Mouse (Mus musculus) adrenal gland, postnatal 36 days (tissue): ENCODE measurements at regions not wholly inside any gene's neighbourhood (a gene's known extent, or its start where the extent isn't known, plus 50 kb on each side); places are given as distances from the start of the nearest gene placed in this dataset. TPM values are rescaled to one million over a fixed set of nuclear protein-coding genes. Genes with fewer than 3 reads are reported as not detected.
"Not testable (repeated sequence)": the region's sequence is repeated elsewhere in the genome, so short reads cannot be mapped to it uniquely, and the experiment has no call there.

Source experiments
- DNase-seq, 2 experiments: peaks; one replicate each; pipeline ENCODE4 v3.0.0; 2021; ENCODE audit warnings: mixed read lengths in 1 of 2
- microRNA-seq: library from miRNA; unstranded; fragments of <30 nt; microRNA quantifications from one replicate; pipeline ENCODE4 v1.2.0, GENCODE M21; 2021

DNA sequence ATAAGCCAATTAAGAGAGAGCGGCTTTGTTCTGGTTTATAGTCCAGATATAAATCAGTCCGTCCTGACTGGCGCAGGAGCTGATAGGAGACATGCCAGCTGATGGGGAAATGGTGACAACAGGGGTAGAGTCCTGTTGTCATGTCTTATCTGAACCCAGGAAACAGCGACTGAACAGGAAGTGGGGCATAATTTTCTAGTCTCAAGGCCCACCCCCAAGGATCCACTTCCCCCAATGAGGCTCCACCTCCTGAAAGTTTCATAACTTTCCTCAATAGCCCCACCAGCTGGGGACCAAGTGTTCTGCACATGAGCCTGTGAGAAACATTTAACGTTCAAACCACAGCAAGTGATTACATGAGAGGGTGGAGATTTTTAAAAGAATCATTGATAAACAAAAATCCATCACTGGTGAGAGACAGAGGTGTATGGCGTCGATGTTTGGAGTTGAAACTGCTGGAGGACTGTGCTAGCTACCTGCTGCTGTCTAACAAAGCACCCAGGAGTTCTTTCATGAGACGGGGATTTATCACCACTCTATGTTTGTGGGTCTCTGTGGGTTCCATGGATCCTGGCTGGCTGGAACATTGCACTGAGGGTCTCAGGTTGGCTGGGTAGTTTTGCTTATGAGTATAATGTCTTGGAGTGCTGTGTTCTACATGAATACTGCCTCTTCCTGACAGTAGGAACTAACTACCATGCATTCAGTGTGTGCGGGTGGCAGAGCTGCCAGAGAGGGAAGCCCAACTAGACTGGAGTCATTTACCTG lies 132.0 kb upstream of the Gadl1 start:
- DNase-seq, result peak in 1 of 2 experiments; percentile 10

GRCm38 (mm10) chr9:115778862-115779261 lies 130.4 kb upstream of the Gadl1 start:
- DNase-seq, result no peak

- DNase-seq, result no peak
Observed at GRCm38 (mm10) chr9:115799330-115799729, 109.9 kb upstream of the Gadl1 start.

DNA sequence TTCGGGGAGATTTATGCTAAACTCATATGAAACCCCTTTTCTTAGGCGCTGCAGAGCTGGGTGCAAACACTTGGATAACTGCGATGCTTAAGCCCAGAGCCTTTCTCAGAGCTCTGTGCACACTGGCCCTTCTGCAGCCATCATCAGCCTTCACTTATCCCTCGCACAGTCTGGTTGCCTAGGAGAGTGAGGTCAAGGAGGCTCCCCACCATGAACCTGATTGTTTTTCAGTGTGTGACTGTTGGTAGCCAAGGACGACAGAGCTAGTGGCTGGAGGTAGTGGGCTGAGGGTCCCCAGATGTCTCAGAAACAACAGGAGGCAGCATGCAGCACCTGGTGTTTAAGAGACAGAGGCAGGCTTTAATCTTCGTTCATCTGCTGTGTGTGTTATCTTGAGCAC lies 108.6 kb upstream of the Gadl1 start:
- no peak for DNase-seq

DNA sequence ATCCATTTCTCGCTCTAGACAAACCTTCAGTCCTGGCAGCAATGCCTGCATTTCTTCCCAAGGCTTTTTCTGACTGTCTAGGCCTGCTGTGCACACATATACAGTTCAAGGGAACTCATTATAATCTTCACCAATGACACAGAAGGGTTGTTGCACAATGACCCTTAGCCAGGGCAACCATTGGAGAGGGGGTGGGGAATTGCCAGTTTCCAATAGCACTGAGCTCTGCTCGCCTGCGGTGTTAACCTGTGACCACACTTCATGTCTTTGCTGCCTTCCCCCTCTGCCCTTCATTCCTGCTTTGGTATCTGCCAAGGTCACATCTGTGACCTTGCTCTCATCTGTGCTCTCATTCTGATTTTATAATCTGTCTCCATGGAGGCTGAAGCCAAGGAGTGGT lies 106.2 kb upstream of the Gadl1 start:
- DNase-seq, result peak; percentile 29 to 41

GRCm38 (mm10) chr9:115805224-115805623 lies 104.0 kb upstream of the Gadl1 start:
- DNase-seq, result no peak

DNA sequence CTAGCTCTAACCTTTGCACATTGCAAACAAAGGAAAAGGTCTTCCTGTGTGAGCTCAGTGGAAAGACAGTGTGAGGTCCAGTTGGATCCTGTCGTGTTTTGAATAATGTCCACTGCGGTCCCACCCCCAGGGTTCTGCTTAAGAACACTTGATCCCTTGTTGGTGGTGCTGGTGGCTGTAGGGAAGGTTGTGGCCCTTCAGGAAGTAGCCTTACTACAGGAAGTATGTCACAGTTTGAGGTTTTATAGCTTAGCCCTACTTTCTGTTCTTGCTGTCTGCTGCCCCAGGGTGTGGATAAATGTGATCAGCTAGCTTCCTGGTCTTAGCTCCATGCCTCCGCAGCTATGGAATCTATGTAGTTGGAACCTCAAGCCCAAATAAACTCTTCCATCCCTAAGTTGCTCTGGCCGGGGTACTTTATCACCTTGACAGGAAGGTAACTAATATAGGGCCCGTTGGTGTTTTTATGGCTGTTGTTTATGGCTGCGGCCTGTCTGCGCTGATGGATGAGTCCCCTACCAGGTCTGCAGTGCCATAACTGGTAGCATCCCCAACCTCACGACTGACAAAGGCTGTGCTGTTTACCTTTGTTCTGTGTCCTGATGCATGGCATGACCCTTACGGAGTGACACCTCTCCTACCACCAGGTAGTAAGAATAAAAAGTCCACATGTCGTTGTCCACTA lies 103.1 kb upstream of the Gadl1 start:
- DNase-seq, result no peak

GRCm38 (mm10) chr9:115840186-115840585 lies 69.1 kb upstream of the Gadl1 start:
- no peak for DNase-seq

GRCm38 (mm10) chr9:115840791-115841190 lies 68.5 kb upstream of the Gadl1 start:
- no peak for DNase-seq

DNA sequence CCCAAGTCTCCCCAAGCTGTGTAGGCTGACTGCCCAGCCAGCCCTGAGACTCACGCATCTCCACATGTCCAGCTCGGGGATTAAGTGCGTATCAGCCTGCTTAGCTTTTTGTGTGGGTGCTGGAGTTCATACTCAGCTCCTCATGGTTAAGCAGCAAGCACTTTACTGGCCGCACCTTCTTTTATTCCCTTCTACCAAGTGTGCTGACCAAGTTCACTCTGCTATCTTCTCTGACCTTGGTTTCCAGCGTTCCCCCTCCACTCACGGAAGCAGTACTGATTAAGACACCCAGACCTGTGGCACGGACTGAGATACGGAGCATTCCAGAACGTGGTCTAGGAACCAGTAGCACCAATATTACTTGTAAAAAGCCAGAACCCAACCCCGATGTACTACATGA lies 67.6 kb upstream of the Gadl1 start:
- no peak for DNase-seq

DNA sequence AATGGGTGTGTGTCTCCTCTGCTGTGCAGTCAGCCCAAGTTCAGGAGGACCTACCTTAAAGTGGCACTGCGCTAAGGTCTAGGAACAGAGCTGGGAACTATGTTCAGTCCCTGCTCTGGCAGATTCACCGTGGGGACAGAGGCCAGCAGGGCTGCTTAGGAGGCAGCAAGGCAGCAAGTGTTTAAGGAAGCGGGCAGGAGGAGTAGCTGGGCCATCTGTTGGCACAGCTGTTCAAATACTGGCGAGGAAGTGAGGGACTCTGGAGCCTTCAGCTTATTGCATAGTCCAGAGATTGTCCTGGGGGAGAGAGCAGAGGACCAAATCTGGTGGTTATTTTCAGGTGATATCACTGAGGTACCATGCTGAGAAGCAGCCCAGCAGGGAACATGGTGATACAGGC lies 64.9 kb upstream of the Gadl1 start:
- no peak for DNase-seq

DNA sequence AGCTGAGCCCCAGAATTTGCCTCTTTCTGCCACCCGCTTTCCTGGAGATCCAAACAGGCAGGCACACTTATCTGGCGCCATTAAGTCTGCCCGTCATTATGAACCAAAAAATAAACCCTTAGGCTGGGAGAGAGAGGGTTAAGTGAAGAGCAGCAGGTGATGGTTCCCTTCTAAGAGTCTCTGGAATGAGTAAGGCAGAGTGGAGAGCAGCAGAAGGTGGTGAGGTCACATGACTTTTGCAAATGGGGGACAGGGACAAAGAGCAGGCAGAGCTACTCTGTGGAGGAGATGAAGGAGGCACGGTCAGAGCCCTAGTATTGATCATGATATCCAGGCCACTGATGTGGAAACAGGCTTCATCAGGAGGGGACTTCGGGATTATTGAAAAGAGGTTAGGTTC lies 64.2 kb upstream of the Gadl1 start:
- DNase-seq, result no peak

DNA sequence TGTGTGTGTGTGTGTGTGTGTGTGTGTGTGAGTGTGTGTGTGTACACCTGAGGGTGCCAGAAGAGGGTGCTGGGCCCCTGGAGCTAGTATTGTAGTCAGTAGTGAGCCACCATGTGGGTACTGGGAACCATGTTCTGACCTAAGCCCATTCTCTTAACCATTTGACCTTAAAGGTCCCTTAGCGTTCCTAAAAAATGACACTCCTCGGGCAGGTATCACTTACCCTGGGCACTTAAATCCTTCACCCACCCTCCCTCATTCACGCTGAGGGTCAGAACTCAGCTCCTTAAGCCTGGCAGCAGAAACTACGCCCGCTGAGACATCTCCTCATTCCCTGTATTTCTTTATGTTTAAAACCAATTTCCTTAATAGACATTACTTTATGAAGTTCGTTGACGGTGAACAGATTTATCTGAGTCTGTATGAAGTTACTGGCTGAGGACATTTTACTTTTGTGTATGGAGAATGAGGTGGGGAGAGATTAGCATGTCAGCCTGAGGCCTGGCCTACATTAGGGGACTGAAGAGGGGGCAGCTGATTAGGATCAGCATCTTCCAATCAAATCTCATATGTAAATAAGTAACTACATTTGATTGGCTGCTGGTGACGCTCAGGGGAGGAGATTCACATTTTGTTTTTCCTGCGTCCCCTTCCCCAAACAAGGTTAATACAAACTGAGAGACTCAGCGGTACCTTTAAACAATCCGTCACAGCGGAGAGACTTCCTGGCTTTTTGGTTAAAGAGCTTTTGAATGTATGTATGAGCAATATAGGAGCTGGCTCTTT lies 61.8 kb upstream of the Gadl1 start:
- no peak for DNase-seq

DNA sequence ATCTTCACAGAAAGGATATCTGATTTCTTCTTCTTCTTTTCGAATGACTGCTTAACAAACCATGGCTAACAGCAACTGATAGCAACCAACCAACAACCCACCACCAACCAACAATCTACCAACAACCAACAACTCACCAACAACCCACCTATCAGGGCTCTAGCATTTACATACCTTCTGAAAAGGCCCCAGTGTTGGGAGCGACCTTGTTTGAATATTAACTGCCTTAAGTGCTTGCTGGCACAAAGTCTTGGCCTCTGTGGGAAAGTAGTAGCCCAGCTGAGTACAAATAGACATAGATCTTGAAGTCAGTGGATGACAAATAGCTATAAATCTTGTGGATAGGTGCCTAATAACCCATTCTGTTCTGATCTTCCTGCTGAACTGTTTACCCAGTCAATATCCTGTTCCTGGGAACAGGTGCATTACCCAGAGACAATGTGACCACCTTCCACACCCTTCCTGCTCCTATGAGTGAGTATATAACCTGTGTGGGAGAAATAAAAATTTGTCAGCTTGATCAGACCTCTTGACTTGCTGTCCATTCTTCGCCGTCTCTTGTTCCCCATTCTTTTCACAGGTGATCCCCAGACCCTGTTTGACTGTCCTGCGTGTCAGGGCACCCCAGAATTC lies 55.9 kb upstream of the Gadl1 start:
- DNase-seq, result not testable (repeated sequence)

- DNase-seq, result no peak
Observed at GRCm38 (mm10) chr9:115857301-115857700, 52.0 kb upstream of the Gadl1 start.

DNA sequence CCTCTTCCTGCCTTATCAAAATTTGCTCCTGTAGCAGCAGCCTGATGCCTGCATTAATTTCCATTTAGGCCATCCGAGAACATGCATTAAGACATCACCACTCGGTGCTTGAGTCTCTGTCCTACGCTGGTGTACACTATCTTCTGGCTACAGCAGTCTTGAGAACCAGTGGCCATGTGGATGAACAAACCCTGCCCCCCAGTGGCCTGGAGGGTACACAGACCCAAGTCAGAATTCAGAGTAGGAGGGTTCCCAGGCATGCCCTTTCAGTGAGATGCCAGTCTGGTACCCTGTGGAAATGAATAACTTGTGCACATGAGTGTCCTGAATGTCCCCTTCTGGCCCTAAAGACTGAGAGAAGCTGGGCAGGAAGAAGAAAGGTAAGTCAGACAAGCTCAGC lies 50.4 kb upstream of the Gadl1 start:
- peak; percentile 18 to 27 for DNase-seq

Small RNA genes lying in the stretch of these regions (microRNA-seq; reads per million reads assigned to microRNA genes)
- gene Gm22243, result not detected
- not detected for gene Gm25510
- not detected for gene Gm26303
- not detected for gene Mir467h
